Mouse (Mus musculus) layer of hippocampus, adult 2 months (tissue): ENCODE results near the gene Ly6g6d. TPM values are rescaled to one million over a fixed set of nuclear protein-coding genes. Genes with fewer than 3 reads are reported as not detected.
"Not testable (repeated sequence)": the region's sequence is repeated elsewhere in the genome, so short reads cannot be mapped to it uniquely, and the experiment has no call there.

Source experiments
- DNase-seq, 2 experiments: peaks; one replicate each; pipeline ENCODE4 v3.0.0; 2022; ENCODE audit warnings: low spot score in 2 of 2
- H3K27ac ChIP-seq: fragments of 200-600 bp; 2 replicates; pipeline ENCODE4 v1.8.1; 2022
- H3K4me3 ChIP-seq: fragments of 200-600 bp; 2 replicates; pipeline ENCODE4 v1.8.1; 2022; ENCODE audit warnings: mild to moderate bottlenecking
- CTCF ChIP-seq: fragments of 200-600 bp; conservative IDR thresholded peaks from 2 replicates; pipeline ENCODE4 v1.8.1; 2022; ENCODE audit warnings: antibody characterized with exemption, mild to moderate bottlenecking, moderate library complexity
- total RNA-seq, 2 experiments: library from RNA; stranded (reverse); gene quantifications; 2 replicates each; pipeline ENCODE4 v1.2.3; 2021

The Ly6g6d gene
- total RNA-seq, 2 experiments from 2014 or later: 1.1 TPM

DNA sequence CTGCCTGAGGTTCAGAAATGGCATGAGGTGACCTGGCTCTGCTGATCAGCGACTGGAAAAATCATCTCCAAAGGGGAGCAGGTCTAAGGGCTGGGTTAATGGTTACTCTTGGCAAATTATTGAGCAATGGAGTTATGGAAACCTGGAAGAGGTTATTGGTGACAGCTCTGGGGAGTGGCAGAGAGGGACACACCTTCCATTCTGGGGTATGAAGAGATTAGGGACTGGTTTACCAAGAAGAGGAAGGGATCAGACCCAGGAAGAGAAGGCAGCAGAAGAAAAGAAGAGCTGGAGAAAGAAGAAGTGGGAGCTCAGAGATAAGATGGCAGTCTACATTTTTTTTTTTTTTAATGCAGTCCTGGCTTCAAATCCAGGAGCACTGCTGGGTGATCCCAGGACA, 30.2 kb downstream of the Ly6g6d start:
- H3K27ac ChIP-seq: peak overlapping the region; percentile 53
- TF ChIP-seq CTCF: no peak
- DNase-seq: no peak
- no peak overlapping the region for H3K4me3 ChIP-seq

DNA sequence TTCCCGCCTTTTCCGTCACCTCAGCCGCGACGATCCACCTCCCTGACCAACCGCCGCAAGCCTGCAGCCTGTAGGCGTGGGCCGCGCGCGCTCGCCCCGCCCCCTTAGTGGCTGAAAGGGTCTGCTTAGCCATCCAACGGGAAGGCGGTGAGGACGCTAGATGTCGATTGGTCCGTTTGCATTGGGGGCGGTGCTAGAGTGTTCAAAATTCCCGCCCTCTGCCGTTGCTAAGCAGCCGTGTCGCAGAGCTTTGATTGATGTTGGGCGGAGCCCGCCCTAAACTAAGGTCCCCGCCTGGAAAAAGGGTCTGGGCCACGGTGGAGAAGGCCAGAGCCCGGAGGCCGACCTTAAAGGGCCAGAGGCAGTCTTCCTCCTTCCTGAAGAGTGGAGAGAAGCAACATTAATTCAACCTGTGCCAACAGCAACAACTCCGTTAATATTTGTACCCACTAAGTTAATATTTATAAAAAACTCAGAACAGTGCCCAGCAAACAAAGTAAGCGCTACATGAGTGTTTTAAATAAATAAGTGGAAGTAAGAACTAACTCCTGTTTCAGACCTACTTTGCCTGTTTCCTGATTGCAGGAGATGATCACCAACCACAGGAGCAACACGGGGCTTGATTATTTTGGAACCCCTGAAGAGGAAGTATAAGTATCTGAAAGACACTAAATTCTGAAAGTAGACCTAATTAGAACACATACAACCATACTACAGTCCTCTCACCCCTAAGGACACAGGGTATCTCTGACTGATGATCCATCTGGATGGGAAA, 31.0 kb downstream of the Ly6g6d start, which contains the start of gene Msh5:
Gene Msh5 (minus strand): TSS at position 65 of the 775 bp plus-strand sequence.
- peak; percentile 19; the same call in 1 of the 2 replicates for TF ChIP-seq CTCF

DNA sequence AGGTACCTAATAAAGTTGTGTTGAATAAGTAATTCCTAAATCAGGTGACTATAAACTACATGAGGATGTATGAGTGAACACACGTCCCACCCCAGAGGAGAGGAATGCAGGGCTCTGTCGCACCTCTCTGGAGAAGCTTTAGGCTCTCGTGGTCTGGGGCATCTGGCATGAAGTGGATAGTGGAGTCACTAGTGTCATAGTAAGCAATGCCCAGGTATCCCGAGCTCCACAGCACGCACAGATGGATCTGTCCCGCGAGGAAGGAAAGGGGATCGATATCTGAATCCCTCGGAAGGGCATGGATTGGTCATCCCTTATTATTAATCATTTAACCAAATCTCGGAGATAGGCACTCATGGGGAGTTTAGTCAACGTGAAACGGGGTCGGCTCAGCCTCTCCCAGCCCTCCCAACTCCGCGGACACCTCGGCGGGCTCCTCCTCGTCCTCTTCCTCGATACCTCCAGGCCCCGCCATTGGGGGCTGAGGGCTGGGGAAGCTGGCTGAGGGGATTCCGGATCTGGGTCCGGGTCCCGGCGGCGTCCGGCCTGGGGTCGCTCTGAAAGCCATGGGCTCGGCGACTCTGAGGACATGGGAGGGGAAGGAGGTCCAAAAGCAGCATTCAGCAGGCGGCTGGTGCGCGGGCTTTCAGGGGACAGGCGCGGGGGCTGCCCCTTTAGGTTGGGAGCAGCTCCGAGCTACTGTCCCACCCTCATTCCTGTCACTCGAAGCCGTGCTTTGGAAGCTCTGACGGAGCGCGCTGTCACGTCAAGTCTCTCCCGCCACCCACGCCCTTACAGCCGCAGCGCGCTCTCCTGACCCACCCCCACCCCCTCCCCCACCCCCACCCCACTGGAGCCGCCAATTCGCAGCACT, 31.8 kb downstream of the Ly6g6d start:
- Histone ChIP-seq H3K4me3 (peak overlapping the region; percentile 54), H3K27ac (0 out of 2 replicates have a peak overlapping the region, but pooled peaks have one; percentile 53)
- DNase-seq: no peak
- TF ChIP-seq CTCF: no peak

More for the DNA sequence above, 31.0 kb downstream of the Ly6g6d start, which contains the start of gene Msh5:
- H3K4me3 ChIP-seq: peak within 1 kb of the TSS; percentile 54
- peak; percentile 88 to 94 for DNase-seq
- H3K27ac ChIP-seq: peak within 1 kb of the TSS; percentile 53; the same call in 1 of the 2 replicates

DNA sequence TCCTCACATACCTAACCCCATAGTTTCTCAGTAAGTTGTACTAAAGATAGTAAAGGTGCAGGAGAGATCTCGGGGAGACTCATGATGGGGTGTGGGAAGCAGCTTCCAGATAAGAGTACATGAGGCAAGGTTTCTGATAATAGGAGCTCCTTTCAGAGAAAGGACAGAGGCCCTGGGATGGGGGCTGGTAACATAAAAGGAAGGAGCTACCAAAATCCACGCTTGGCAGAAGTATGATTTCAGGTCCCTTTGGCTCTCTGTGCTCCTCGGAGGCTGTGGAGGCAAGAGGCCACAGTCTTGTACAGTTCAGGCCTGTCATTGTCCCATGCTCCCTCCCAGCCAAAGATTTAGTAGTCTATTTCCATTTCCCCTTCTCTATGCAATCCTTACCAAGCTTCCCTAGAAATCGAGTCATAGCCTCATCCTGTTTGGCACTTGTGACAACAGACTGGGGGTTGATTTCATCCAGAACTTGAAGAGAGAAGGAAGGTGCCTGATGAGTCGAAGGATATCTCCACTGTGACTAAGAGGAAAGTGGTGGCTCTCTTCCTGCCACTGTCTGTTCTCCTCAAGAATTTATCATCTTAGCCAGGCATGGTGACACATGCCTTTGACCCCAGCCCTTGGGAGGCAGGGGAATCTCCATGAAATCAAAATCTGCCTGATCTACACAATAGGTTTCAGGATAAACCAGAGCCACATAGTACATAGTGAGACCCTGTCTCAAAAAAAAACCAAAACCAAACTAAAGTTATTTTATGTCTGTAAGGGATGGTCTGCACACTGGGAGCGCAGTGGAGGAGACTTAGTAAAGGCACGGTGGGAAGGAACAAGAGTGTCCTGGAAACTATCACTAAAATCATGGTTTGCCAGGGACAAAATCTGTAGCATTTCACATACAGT, 32.7 kb downstream of the Ly6g6d start:
- TF ChIP-seq CTCF: no peak
- DNase-seq: no peak
- Histone ChIP-seq H3K27ac (no peak overlapping the region), H3K4me3 (no peak overlapping the region)

DNA sequence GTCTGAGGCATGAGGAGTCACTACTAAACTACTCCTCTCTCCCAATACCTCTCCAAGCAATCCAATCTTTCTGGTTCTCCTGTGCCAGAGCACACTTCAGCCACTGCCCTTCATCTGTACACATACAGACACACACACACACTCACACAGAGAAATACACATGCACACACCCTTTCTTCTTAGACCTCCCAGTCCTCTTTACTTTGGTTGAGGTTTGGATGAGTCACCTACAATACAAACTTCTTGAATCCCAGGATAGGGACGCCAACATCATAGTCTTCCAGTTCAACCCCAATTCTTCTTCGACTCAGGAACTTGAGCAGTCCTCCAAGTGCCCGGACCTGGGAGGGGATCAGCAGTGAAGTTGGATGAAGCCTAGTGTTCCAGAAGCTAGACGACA, 34.1 kb downstream of the Ly6g6d start:
- DNase-seq: no peak
- no peak overlapping the region for H3K27ac ChIP-seq
- TF ChIP-seq CTCF: no peak
- no peak overlapping the region for H3K4me3 ChIP-seq

DNA sequence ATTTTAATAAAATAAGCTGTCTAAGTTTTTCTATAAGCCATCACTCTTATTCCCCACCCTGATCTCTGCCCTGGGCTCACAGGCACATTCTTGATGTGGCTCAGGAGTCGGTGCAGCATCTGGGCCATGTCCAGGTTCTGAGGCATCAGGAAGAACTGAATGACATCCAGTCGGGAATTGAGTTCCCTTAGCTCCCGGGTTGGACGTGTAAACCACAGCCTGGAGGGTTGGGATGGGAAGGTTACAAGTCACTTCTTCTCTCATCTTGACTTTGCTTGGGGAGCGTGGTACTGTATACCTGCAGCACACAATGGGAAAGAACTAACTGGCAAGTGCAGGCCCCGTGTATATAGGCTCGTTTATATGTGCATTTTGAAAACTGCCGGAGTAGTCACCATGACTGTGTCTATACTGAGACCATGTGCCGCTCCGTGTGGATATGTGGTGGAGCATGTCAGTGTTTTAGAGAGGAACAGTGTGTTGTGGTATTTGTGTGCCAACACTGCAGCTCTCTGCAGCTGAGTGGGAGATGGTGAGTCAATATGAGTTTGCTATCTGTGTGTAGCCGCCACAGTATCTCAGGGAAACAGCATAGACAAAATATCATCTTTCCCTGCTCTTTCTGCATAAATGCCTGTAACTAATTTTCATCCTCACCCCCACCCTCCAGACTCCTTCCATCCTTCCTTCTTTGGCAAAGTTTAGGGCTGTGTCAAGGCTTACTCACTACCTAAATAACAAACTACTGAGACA, 38.6 kb downstream of the Ly6g6d start:
- H3K4me3 ChIP-seq: no peak overlapping the region
- peak overlapping the region; percentile 72; the same call in 1 of the 2 replicates for H3K27ac ChIP-seq
- no peak for TF ChIP-seq CTCF
- peak in 1 of 2 experiments; percentile 73 for DNase-seq

DNA sequence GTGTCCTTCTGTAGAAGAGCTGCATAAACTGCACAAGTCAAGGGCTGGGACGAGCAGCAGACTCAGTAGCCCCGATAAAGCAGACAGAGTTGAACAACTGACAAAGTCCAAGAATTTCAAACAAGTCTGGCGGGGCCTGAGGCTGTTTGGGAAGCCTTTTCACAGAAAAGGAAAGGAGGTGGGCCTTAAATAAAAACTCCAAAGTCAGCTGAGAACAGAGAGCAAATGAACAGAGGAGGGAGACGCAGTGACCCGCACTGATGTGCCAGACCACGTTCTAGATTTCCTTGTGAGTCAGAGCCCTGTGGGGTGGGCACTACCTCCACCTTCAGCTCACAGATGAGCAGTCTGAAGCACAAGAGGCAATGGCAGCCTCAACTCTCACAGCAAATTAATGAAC, 43.0 kb downstream of the Ly6g6d start:
- TF ChIP-seq CTCF: no peak
- Histone ChIP-seq H3K4me3 (no peak overlapping the region), H3K27ac (no peak overlapping the region)
- DNase-seq: no peak

DNA sequence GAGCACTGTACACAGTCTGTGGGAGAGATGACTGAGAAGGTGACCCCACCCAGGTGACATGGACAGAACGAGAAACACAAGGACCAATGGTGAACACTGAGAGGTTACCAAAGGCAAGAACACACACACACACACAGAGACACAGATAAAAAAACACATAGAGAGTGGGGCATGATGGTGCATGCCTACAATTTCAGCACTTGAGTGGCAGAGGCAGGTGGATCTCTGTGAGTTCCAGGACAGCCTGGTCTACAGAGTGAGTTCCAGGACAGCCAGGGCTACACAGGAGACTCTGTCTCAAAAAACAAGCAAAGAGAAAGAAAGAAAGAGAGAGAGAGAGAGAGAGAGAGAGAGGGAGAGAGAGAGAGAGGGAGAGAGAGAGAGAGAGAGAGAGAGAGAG, 44.2 kb downstream of the Ly6g6d start:
- H3K4me3 ChIP-seq, H3K27ac ChIP-seq, DNase-seq: not testable (repeated sequence)

DNA sequence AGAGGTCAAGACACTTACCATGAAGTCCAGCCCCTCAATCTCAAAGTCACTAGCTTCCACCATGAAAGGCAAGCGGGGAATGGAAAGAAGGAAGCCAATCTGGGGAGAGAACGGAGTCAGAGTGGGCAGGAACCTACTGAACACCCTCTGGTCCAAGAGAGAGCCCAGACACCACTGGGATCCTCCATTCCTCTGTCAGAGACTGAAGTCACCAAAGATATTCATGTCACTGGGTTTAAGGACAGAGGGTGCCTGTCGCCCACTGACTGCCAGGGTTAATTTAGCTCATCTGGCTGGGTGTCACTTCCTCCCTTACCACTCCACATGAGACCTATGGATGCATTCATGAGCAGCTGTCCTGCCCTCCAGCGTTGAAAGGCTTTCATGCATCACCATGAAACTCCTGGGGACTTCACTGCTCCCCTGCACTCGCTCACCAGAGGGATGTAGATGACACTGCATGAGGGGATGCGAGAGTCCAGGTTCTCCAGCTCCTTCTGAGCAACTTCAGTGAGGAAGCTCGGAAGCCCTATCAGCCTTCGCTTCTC, 45.5 kb downstream of the Ly6g6d start:
- no peak overlapping the region for H3K4me3 ChIP-seq
- H3K27ac ChIP-seq: no peak overlapping the region
- DNase-seq: no peak
- TF ChIP-seq CTCF: no peak

DNA sequence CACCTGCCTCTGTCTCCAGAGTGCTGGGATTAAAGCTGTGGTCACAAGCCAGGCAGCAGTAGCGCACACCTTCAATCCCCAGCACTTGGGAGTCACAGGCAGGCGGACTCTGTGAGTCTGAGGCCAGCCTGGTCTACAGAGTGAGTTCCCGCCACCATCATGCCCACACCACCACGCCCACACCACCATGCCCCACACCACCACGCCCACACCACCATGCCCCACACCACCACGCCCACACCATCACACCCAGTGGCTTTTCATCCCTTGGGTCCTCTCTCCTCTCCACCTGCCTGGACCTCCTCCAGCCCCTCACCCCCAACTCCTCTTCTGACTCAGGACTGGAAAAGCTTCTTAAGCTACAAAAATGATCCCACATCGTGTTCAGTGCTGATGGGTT, 46.0 kb downstream of the Ly6g6d start:
- TF ChIP-seq CTCF: no peak
- H3K27ac ChIP-seq: no peak overlapping the region
- no peak overlapping the region for H3K4me3 ChIP-seq
- no peak for DNase-seq

DNA sequence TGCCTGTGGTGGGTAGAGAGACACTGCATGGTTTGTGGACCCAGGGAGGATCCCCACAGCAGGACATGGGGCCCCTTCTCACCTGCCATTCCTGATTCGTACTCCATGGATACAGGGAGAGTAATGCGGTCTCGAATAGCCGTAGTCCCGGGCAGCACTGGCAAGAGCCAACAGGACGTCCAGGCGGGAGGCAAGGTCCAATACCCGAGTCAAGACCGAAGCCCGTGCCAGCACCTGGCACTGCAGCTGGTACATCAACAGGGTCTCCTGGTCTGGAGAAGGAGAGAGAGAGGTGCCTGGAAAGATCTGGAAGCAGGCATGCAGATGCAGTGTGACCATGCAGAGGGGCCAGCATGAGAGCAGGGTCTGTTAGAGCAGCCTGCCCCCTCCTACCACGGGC, 46.6 kb downstream of the Ly6g6d start:
- no peak for DNase-seq
- no peak overlapping the region for H3K27ac ChIP-seq
- H3K4me3 ChIP-seq: no peak overlapping the region
- no peak for TF ChIP-seq CTCF
